Mouse (Mus musculus): ENCODE results near the gene Msl1. TPM values are rescaled to one million over a fixed set of nuclear protein-coding genes. Genes with fewer than 3 reads are reported as not detected.
"Not testable (repeated sequence)": the region's sequence is repeated elsewhere in the genome, so short reads cannot be mapped to it uniquely, and the experiment has no call there.

Msl1 gene
- polyA plus RNA-seq, 1 experiment: 40.8 TPM

- Histone ChIP-seq H3K4me1 (ENCODE audit: control insufficient read depth, insufficient read depth, insufficient read length, low read length) (peaks cover 7% of the 10 kb centered on the region; the same call in 1 of the 2 replicates), H3K4me3 (ENCODE audit: insufficient read depth, low read depth, low read length) (no peak overlapping the region), H3K27ac (replicated peaks; ENCODE audit: low read depth, low read length) (no peak overlapping the region)
Observed at GRCm38 (mm10) chr11:98791448-98791847, 3.9 kb upstream of the Msl1 start.

GRCm38 (mm10) chr11:98792081-98792480, 3.2 kb upstream of the Msl1 start:
- H3K4me1 ChIP-seq (ENCODE audit: control insufficient read depth, insufficient read depth, insufficient read length, low read length): peaks cover 7% of the 10 kb centered on the region; the same call in 1 of the 2 replicates
- no peak overlapping the region for H3K27ac ChIP-seq (replicated peaks; ENCODE audit: low read depth, low read length)
- H3K4me3 ChIP-seq (ENCODE audit: insufficient read depth, low read depth, low read length): no peak overlapping the region

- Histone ChIP-seq H3K4me1 (ENCODE audit: control insufficient read depth, insufficient read depth, insufficient read length, low read length) (peaks cover 12% of the 10 kb centered on the region), H3K27ac (replicated peaks; ENCODE audit: low read depth, low read length) (peak overlapping the region; percentile 96), H3K4me3 (ENCODE audit: insufficient read depth, low read depth, low read length) (peak overlapping the region; percentile 88)
Observed at GRCm38 (mm10) chr11:98794469-98795014, 774 bp upstream of the Msl1 start.

- Histone ChIP-seq H3K4me3 (ENCODE audit: insufficient read depth, low read depth, low read length) (peak overlapping the region; percentile 88), H3K4me1 (ENCODE audit: control insufficient read depth, insufficient read depth, insufficient read length, low read length) (peaks cover 12% of the 10 kb centered on the region), H3K27ac (replicated peaks; ENCODE audit: low read depth, low read length) (peak overlapping the region; percentile 83)
Observed at GRCm38 (mm10) chr11:98795714-98796514, 598 bp downstream of the Msl1 start.

GRCm38 (mm10) chr11:98796515-98797216, 1.4 kb downstream of the Msl1 start:
- Histone ChIP-seq H3K4me3 (ENCODE audit: insufficient read depth, low read depth, low read length) (peak overlapping the region; percentile 88), H3K4me1 (ENCODE audit: control insufficient read depth, insufficient read depth, insufficient read length, low read length) (peaks cover 12% of the 10 kb centered on the region), H3K27ac (replicated peaks; ENCODE audit: low read depth, low read length) (peak overlapping the region; percentile 83)

GRCm38 (mm10) chr11:98797306-98797705, 2.0 kb downstream of the Msl1 start:
- peaks cover 12% of the 10 kb centered on the region for H3K4me1 ChIP-seq (ENCODE audit: control insufficient read depth, insufficient read depth, insufficient read length, low read length)
- H3K4me3 ChIP-seq (ENCODE audit: insufficient read depth, low read depth, low read length): peak overlapping the region; percentile 88
- peak overlapping the region; percentile 14; the same call in 1 of the 2 replicates for H3K27ac ChIP-seq (replicated peaks; ENCODE audit: low read depth, low read length)

GRCm38 (mm10) chr11:98797909-98798308, 2.6 kb downstream of the Msl1 start:
- peaks cover 12% of the 10 kb centered on the region for H3K4me1 ChIP-seq (ENCODE audit: control insufficient read depth, insufficient read depth, insufficient read length, low read length)
- H3K4me3 ChIP-seq (ENCODE audit: insufficient read depth, low read depth, low read length): peak overlapping the region; percentile 88
- 0 out of 2 replicates have a peak overlapping the region, but pooled peaks have one; percentile 14 for H3K27ac ChIP-seq (replicated peaks; ENCODE audit: low read depth, low read length)

GRCm38 (mm10) chr11:98804605-98805004, 9.3 kb downstream of the Msl1 start, which contains the start of gene Casc3:
TSS of gene Casc3 (plus strand) at chr11:98804905.
- Histone ChIP-seq H3K4me1 (ENCODE audit: control insufficient read depth, insufficient read depth, insufficient read length, low read length) (no peaks in the 10 kb centered on the region), H3K27ac (replicated peaks; ENCODE audit: low read depth, low read length) (no peak within 1 kb of the TSS), H3K4me3 (ENCODE audit: insufficient read depth, low read depth, low read length) (no peak within 1 kb of the TSS)

- Histone ChIP-seq H3K4me3 (ENCODE audit: insufficient read depth, low read depth, low read length) (no peak overlapping the region), H3K27ac (replicated peaks; ENCODE audit: low read depth, low read length) (no peak overlapping the region), H3K4me1 (ENCODE audit: control insufficient read depth, insufficient read depth, insufficient read length, low read length) (no peaks in the 10 kb centered on the region)
Observed at GRCm38 (mm10) chr11:98808417-98808816, 13.1 kb downstream of the Msl1 start.

GRCm38 (mm10) chr11:98809457-98810290, 14.4 kb downstream of the Msl1 start:
- no peaks in the 10 kb centered on the region for H3K4me1 ChIP-seq (ENCODE audit: control insufficient read depth, insufficient read depth, insufficient read length, low read length)
- peak overlapping the region; percentile 94 for H3K27ac ChIP-seq (replicated peaks; ENCODE audit: low read depth, low read length)
- peak overlapping the region; percentile 84 for H3K4me3 ChIP-seq (ENCODE audit: insufficient read depth, low read depth, low read length)

- no peaks in the 10 kb centered on the region for H3K4me1 ChIP-seq (ENCODE audit: control insufficient read depth, insufficient read depth, insufficient read length, low read length)
- no peak overlapping the region for H3K27ac ChIP-seq (replicated peaks; ENCODE audit: low read depth, low read length)
- H3K4me3 ChIP-seq (ENCODE audit: insufficient read depth, low read depth, low read length): peak overlapping the region; percentile 84
Observed at GRCm38 (mm10) chr11:98810686-98811085, 15.4 kb downstream of the Msl1 start.

GRCm38 (mm10) chr11:98816706-98817239, 21.5 kb downstream of the Msl1 start:
- Histone ChIP-seq H3K27ac (replicated peaks; ENCODE audit: low read depth, low read length) (no peak overlapping the region), H3K4me3 (ENCODE audit: insufficient read depth, low read depth, low read length) (no peak overlapping the region), H3K4me1 (ENCODE audit: control insufficient read depth, insufficient read depth, insufficient read length, low read length) (no peaks in the 10 kb centered on the region)

- Histone ChIP-seq H3K4me1 (ENCODE audit: control insufficient read depth, insufficient read depth, insufficient read length, low read length) (no peaks in the 10 kb centered on the region), H3K27ac (replicated peaks; ENCODE audit: low read depth, low read length) (no peak overlapping the region), H3K4me3 (ENCODE audit: insufficient read depth, low read depth, low read length) (no peak overlapping the region)
Observed at GRCm38 (mm10) chr11:98820968-98821367, 25.7 kb downstream of the Msl1 start.

GRCm38 (mm10) chr11:98826071-98826470, 30.8 kb downstream of the Msl1 start:
- not testable (repeated sequence) for H3K4me3 ChIP-seq (ENCODE audit: insufficient read depth, low read depth, low read length)

More at GRCm38 (mm10) chr11:98826071-98826470, 30.8 kb downstream of the Msl1 start:
- not testable (repeated sequence) for H3K4me1 ChIP-seq (ENCODE audit: control insufficient read depth, insufficient read depth, insufficient read length, low read length); H3K27ac ChIP-seq (replicated peaks; ENCODE audit: low read depth, low read length)

Measured in brown adipose tissue, adult 24 weeks (tissue).